Mouse (Mus musculus): ENCODE measurements around the gene Clba1. TPM values are rescaled to one million over a fixed set of nuclear protein-coding genes. Genes with fewer than 3 reads are reported as not detected.
A peak's percentile ranks its signal among the peaks of the same experiment; 100 is the strongest.

Clba1 gene
- total RNA-seq, 2 experiments from 2014 or later, result 8.2 to 10.0 TPM

DNA sequence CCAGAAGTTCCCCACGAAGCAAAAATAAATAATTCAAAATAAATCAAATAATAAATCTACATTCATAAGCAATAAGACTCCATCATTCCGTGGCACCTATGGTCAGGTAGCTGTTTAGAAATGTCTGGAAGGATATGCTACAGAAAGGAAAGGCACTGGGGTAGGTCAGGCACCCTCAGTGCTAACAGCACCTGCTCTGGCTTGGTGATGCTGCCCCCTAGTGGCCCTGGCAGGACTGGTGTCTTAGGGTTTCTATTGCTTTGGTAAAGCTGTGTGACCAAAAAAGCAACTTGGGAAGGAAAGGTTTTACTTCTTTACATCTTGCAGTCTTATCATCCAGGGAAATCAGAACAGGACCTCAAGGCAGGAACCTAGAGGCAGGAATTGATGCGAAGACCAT, 35.1 kb downstream of the Clba1 start:
- DNase-seq (ENCODE audit: low spot score in 2 of 2), result peak; percentile 71 to 80

DNA sequence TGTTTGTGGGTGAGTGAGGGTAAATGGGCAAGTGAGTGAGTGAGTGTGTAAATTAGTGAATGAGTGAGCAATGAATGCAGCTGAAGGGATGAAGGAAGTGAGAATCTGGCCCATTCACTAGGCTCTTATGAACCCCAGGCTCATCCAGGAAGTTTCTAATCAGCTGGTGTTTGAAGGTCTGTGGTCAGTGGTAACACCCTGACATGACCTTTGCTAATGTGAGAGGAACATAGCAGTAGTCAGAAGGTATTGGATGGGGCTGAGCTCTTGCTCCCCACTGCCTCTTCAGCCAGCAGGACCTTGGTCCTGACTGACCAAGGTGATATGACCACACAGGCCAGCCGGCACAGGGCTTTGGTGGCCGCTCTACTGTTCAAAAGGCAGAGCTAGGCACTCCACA, 39.1 kb downstream of the Clba1 start:
- DNase-seq (ENCODE audit: low spot score in 2 of 2), result no peak

GRCm38 (mm10) chr12:112849235-112850022, 40.7 kb downstream of the Clba1 start:
- DNase-seq (ENCODE audit: low spot score in 2 of 2), result no peak

- DNase-seq (ENCODE audit: low spot score in 2 of 2), result no peak
Measured at GRCm38 (mm10) chr12:112850344-112850743, 41.6 kb downstream of the Clba1 start.

DNA sequence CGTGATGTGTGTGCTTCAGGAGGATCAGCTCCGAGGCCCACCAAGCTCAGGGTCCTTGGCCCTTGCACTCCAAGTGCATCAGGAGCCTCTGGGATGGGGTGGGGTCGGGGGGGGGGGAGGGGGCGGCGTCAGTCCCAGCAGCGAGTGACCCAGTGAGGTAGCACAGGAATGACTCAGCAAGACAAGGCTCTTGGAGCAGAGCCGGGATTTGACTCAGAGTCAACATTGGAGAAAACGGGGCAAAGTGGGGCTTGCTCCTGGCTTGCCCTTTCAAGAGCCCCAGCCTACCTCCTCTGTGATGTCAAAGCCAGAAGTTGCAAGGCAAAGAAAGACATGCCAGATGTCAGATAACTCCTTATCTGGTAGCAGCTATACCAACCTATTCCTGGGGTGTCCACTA, 42.4 kb downstream of the Clba1 start:
- no peak for DNase-seq (ENCODE audit: low spot score in 2 of 2)

DNA sequence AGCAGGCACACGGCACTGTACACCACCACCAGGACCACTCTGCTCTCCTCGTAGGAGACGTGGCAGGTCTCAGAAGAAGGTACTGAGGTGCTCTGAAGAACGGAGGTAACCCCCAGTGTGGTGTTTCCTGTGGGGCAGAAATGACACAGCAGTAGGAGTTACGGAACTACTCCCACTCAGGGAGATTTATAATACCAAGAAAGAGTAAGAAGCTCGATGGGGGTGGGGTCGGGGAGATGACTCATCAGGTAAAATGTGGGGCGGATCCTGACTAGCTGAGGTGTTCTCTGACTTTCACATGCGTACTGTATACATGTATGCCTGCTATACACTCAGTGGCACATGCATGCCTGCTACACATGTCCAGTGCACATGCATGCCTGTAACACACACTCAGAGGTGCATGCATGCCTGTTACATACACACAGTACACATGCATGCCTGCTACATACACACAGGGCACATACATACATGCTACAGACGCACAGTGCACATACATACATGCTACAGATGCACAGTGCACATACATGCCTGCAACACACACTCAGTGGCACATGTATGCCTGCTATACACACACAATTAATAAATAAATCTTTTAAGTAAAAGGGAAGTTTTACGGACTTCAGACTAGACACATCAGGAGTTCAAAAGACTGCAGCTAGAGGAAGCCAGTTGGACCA, 44.5 kb downstream of the Clba1 start:
- DNase-seq (ENCODE audit: low spot score in 2 of 2), result no peak

DNA sequence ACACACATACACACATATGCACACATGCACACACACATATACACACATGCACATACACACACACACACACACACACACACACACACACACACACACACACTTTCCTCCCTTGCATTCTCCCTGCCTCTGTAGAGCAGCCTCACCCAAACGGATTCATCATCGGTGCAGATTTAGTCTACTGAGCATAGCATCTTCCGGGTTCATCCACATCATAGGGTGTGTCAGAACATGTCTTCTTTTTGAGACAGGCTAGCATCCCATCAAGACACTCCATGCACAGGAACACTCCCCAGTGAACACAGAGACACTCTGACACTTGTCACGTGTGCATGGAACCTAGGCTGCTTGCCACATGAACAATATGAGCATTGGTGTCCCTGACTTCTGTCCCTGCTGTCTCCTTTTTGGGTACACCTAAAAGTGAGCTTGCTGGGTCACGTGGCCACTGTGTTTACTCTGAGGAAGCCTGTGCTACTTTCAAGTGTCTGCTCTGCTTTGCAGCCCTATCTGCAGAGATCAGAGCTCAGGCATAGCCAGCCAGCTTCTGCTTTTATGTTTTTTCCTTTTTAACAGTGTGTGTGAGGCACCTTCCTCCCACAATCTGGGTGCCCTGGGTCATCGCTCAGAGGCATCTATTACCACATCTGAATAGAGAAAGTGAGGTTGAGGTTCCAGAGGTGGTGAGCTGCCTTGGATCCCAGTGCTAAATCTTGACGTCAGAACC, 46.0 kb downstream of the Clba1 start:
- DNase-seq (ENCODE audit: low spot score in 2 of 2), result no peak

- DNase-seq (ENCODE audit: low spot score in 2 of 2), result no peak
Measured at GRCm38 (mm10) chr12:112856338-112856737, 47.6 kb downstream of the Clba1 start.

DNA sequence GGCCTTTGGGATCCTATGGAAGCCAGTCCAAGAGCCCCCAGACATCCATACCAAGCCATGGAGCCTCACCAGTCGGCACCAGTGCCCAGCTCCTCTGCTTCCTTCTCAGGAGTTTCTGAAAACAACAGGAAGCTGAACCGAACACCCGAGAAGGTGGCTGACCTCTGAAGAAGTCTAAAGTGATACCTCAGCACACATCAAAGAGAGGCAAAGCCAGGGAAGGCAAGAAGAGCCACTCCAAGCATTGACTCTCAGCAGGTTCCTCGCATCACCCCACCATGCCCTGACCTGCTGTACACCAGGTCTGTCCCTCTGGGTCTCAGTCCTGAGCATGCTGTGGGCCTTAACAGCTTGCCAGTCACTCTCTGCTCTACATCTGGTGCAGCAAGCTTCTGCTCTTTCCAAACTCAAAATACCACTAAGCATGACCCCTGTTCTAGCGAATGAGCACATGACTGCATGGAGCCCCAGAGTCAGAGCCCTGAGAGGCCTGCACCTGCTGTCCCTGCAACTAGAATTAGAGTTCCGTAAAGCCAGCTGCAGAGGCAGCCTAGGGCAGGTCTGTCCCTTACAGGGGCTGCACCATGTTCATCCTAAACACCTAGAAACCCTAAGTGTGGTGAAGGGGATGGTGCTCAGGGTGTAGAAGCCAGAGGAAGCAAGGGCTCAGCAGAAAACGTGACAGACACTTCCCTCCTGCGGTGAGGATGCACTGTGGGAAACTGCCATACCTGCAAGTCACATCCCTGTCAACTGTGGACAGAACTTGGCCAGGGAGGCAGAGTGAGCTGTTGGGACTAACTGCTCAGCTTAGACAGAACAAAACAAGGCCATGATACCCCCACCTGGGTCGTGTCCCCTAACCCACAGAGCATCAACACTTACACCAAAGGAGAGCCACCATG, 48.5 kb downstream of the Clba1 start:
- no peak for DNase-seq (ENCODE audit: low spot score in 2 of 2)

GRCm38 (mm10) chr12:112858581-112859336, 50.0 kb downstream of the Clba1 start:
- DNase-seq (ENCODE audit: low spot score in 2 of 2), result no peak

- DNase-seq (ENCODE audit: low spot score in 2 of 2), result no peak
Measured at GRCm38 (mm10) chr12:112859930-112860329, 51.2 kb downstream of the Clba1 start.

DNA sequence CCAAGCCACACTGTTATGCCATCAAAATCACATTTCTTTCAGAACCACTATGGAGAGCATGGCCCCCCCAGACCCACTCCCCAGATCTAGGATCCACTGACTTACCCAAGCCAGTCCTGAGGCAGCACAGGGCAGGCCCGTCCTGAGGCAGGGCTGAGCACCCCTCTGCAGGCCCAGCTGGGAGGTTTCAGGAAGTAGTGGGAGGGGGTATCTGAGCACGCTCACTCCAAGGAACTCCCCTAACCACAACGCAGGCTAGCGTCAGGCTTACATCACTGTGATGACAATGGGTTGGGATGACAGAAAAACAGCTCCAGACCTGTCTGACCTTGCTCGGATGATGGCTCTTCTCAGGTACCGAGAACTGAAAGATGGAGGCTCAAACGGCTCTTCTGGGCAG, 52.0 kb downstream of the Clba1 start:
- DNase-seq (ENCODE audit: low spot score in 2 of 2), result no peak

GRCm38 (mm10) chr12:112861911-112862321, 53.2 kb downstream of the Clba1 start:
- DNase-seq (ENCODE audit: low spot score in 2 of 2), result no peak

DNA sequence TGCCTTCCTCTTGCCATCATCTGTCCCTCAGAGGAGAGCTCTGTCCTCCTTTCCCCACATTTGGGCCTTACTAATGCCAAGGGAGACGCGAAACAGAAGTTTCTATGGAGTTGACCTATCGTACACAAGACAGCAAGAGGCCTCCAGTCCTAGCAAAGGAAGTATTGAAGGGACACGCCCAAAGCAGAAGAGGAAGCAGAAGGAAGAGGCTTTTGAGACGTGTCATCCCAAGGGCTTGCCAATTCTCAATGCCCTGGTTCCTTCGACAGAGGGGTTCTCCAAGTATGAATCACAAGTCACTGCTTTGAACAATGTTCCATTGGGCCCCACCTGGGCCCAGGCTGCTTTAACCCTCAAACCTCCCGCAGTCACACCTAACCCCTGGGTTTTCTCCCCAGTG, 56.1 kb downstream of the Clba1 start:
- DNase-seq (ENCODE audit: low spot score in 2 of 2), result no peak

Other genes with a start within 250 kb of the Clba1 start
- 10 to 100 TPM; 26.5 to 27.3 TPM for gene Inf2, start 220.2 kb upstream of the Clba1 start, total RNA-seq (2021)
- gene Adssl1, start 188.9 kb upstream of the Clba1 start, total RNA-seq (2021), result 10 to 100 TPM; 17.1 to 19.5 TPM
- 10 to 100 TPM; 69.9 to 72.6 TPM for gene Siva1, start 164.3 kb upstream of the Clba1 start, total RNA-seq (2021)
- 100 to 1,000 TPM; 334 to 351 TPM for gene Akt1, start 134.1 kb upstream of the Clba1 start, total RNA-seq (2021)
- gene Zbtb42, start 130.1 kb upstream of the Clba1 start, total RNA-seq (2021), result 1 to 10 TPM; 6.4 to 6.8 TPM
- 10 to 100 TPM; 49.2 to 56.6 TPM for gene Cep170b, start 88.5 kb upstream of the Clba1 start, total RNA-seq (2021)
- 10 to 100 TPM; 11.8 to 15.2 TPM for gene Pld4, start 48.3 kb upstream of the Clba1 start, total RNA-seq (2021)
- gene Ahnak2, start 6.3 kb upstream of the Clba1 start, total RNA-seq (2021), result 10 to 100 TPM in 1 of 2 experiments, 1 to 10 TPM in 1; 9.8 to 12.0 TPM
- gene Cdca4, start 20.5 kb downstream of the Clba1 start, total RNA-seq (2021), result 10 to 100 TPM; 31.1 to 32.5 TPM
- gene Gpr132, start 59.3 kb downstream of the Clba1 start, total RNA-seq (2021), result under 1 TPM; 0.20 to 0.39 TPM
- gene Jag2, start 120.8 kb downstream of the Clba1 start, total RNA-seq (2021), result 10 to 100 TPM; 15.2 to 18.3 TPM
- 10 to 100 TPM; 42.1 to 46.3 TPM for gene Nudt14, start 133.2 kb downstream of the Clba1 start, total RNA-seq (2021)
- gene Btbd6, start 167.5 kb downstream of the Clba1 start, total RNA-seq (2021), result 10 to 100 TPM; 27.1 to 29.2 TPM
- gene Brf1, start 191.8 kb downstream of the Clba1 start, total RNA-seq (2021), result 10 to 100 TPM; 81.9 to 82.9 TPM
- gene Pacs2, start 205.6 kb downstream of the Clba1 start, total RNA-seq (2021), result 10 to 100 TPM; 46.0 to 50.4 TPM